Mouse (Mus musculus): ENCODE measurements at regions not wholly inside any gene's neighbourhood (a gene's known extent, or its start where the extent isn't known, plus 50 kb on each side); places are given as distances from the start of the nearest gene placed in this dataset.

DNA sequence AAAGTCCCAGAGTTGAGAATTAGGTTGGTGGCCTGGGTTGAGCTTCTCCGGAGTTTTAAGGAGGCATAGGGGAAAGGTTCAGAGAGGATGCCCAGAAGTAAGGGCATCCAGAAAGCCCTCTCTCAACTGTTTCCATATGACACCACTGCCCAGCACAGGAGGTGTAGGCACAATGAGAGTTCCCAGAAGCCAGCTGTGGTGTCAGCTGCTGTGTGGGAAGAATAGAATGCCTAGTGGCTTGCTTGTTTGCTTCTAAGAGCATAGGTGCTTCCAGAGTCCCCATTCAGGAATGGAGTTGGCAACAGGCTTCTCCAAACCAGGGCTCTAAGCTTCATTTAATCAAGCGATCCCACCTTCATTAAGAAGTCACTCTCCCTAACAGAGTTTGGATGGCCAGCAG, 357.9 kb downstream of the Adgrl2 start:
- H3K27ac ChIP-seq (ENCODE audit: insufficient read depth, low read length): no peak overlapping the region
- no peak for TF ChIP-seq POLR2A (IDR thresholded peaks at IDR 0.05; ENCODE audit: borderline replicate concordance, insufficient read depth, low read length)
- TF ChIP-seq CTCF (IDR thresholded peaks at IDR 0.05; ENCODE audit: borderline replicate concordance, insufficient read depth, low read depth, low read length): no peak
- 89% methylated on average over 2 of the region's 2 CpGs for WGBS
- H3K4me3 ChIP-seq (replicated peaks; ENCODE audit: insufficient read depth, low read depth, low read length): no peak overlapping the region
- no peak for DNase-seq
- H3K27me3 ChIP-seq (ENCODE audit: control insufficient read depth, insufficient read depth, low read length): no peaks in the 10 kb centered on the region
- H3K4me1 ChIP-seq (ENCODE audit: control insufficient read depth, insufficient read depth, low read length): no peaks in the 10 kb centered on the region

GRCm38 (mm10) chr3:148631415-148632192, 358.8 kb downstream of the Adgrl2 start:
- 48% methylated on average over 18 of the region's 18 CpGs for WGBS
- Histone ChIP-seq H3K4me1 (ENCODE audit: control insufficient read depth, insufficient read depth, low read length) (no peaks in the 10 kb centered on the region), H3K4me3 (replicated peaks; ENCODE audit: insufficient read depth, low read depth, low read length) (no peak overlapping the region), H3K27ac (ENCODE audit: insufficient read depth, low read length) (no peak overlapping the region), H3K27me3 (ENCODE audit: control insufficient read depth, insufficient read depth, low read length) (no peaks in the 10 kb centered on the region)
- no peak for DNase-seq
- TF ChIP-seq CTCF (IDR thresholded peaks at IDR 0.05; ENCODE audit: borderline replicate concordance, insufficient read depth, low read depth, low read length) (no peak), POLR2A (IDR thresholded peaks at IDR 0.05; ENCODE audit: borderline replicate concordance, insufficient read depth, low read length) (no peak)

DNA sequence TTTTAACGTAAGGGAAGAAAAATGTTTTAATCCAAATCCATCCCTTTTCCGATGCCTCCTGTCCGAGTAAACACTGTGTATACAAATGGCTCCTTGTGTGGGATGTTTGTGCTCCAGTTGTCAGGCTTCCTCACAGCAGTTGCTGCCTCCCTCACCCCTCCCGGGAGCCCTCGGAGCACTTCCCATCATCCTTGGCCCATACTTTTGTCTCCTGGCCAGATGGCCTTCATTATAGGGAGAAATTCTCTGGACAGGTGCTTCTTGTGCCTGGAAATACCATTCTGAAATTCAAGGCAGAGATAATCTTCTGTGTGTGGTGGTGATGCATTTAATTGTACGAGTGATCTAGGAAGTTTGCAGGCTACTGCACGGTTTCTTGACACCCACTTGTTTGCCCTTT, 359.5 kb downstream of the Adgrl2 start:
- no peak for DNase-seq
- Histone ChIP-seq H3K27me3 (ENCODE audit: control insufficient read depth, insufficient read depth, low read length) (no peaks in the 10 kb centered on the region), H3K27ac (ENCODE audit: insufficient read depth, low read length) (no peak overlapping the region), H3K4me3 (replicated peaks; ENCODE audit: insufficient read depth, low read depth, low read length) (no peak overlapping the region), H3K4me1 (ENCODE audit: control insufficient read depth, insufficient read depth, low read length) (no peaks in the 10 kb centered on the region)
- WGBS: 16% methylated on average over 7 of the region's 7 CpGs
- TF ChIP-seq CTCF (IDR thresholded peaks at IDR 0.05; ENCODE audit: borderline replicate concordance, insufficient read depth, low read depth, low read length): no peak
- TF ChIP-seq POLR2A (IDR thresholded peaks at IDR 0.05; ENCODE audit: borderline replicate concordance, insufficient read depth, low read length): no peak

GRCm38 (mm10) chr3:148614971-148615671, 375.2 kb downstream of the Adgrl2 start:
- no peak for DNase-seq
- WGBS: 79% methylated on average over 9 of the region's 9 CpGs
- Histone ChIP-seq H3K27me3 (ENCODE audit: control insufficient read depth, insufficient read depth, low read length) (no peaks in the 10 kb centered on the region), H3K27ac (ENCODE audit: insufficient read depth, low read length) (no peak overlapping the region), H3K4me1 (ENCODE audit: control insufficient read depth, insufficient read depth, low read length) (no peaks in the 10 kb centered on the region), H3K4me3 (replicated peaks; ENCODE audit: insufficient read depth, low read depth, low read length) (no peak overlapping the region)
- TF ChIP-seq POLR2A (IDR thresholded peaks at IDR 0.05; ENCODE audit: borderline replicate concordance, insufficient read depth, low read length): no peak
- TF ChIP-seq CTCF (IDR thresholded peaks at IDR 0.05; ENCODE audit: borderline replicate concordance, insufficient read depth, low read depth, low read length): no peak

DNA sequence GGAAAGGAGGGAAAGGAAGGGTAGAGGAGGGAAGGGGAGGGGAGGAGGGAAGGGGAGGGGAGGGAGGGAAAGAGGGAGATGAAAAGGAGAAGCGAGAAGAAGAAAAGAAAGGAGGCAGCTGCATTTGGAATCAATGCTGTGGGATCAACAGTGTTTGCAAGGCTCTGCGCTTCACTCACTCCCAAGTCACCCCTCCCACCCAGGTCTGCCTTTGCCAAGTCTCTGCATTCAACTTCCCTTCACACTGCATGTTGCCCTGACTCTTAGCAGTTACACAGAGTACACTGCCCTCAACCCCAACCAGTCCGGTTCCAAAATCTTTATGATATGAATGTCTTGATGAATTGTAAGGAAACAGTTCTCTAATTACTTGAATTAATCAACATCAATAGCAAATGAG, 376.9 kb downstream of the Adgrl2 start:
- no peaks in the 10 kb centered on the region for H3K4me1 ChIP-seq (ENCODE audit: control insufficient read depth, insufficient read depth, low read length)
- no peak for TF ChIP-seq CTCF (IDR thresholded peaks at IDR 0.05; ENCODE audit: borderline replicate concordance, insufficient read depth, low read depth, low read length)
- TF ChIP-seq POLR2A (IDR thresholded peaks at IDR 0.05; ENCODE audit: borderline replicate concordance, insufficient read depth, low read length): no peak
- no peak overlapping the region for H3K4me3 ChIP-seq (replicated peaks; ENCODE audit: insufficient read depth, low read depth, low read length)
- H3K27me3 ChIP-seq (ENCODE audit: control insufficient read depth, insufficient read depth, low read length): no peaks in the 10 kb centered on the region
- H3K27ac ChIP-seq (ENCODE audit: insufficient read depth, low read length): no peak overlapping the region
- 54% methylated on average over 3 of the region's 3 CpGs for WGBS
- DNase-seq: no peak

DNA sequence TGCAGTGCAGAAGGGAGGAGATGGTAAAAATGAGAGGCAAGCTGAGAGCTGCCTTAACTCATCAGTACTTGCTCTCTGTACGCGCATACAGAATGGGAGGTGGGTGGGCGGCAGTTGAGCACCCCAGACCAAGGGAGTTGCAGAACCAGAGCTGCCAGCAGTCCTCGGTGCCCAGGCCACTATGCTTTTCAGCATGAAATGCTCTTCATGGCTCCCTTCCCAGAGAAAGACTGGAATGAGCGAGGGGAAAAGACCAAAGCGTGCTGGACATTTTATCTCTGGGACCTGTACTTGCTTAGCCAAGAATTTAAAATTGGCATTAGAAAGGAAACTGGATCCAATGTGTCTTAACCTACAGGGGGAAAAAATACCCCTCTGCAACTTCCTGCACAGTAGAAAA, 387.1 kb downstream of the Adgrl2 start:
- DNase-seq: no peak
- Histone ChIP-seq H3K4me1 (ENCODE audit: control insufficient read depth, insufficient read depth, low read length) (no peaks in the 10 kb centered on the region), H3K27ac (ENCODE audit: insufficient read depth, low read length) (no peak overlapping the region), H3K27me3 (ENCODE audit: control insufficient read depth, insufficient read depth, low read length) (no peaks in the 10 kb centered on the region), H3K4me3 (replicated peaks; ENCODE audit: insufficient read depth, low read depth, low read length) (no peak overlapping the region)
- no peak for TF ChIP-seq CTCF (IDR thresholded peaks at IDR 0.05; ENCODE audit: borderline replicate concordance, insufficient read depth, low read depth, low read length)
- WGBS: 25% methylated on average over 6 of the region's 6 CpGs

GRCm38 (mm10) chr3:148602730-148603255, 387.6 kb downstream of the Adgrl2 start:
- no peak for DNase-seq
- H3K4me3 ChIP-seq (replicated peaks; ENCODE audit: insufficient read depth, low read depth, low read length): no peak overlapping the region
- WGBS: 21% methylated on average over 5 of the region's 5 CpGs
- no peaks in the 10 kb centered on the region for H3K27me3 ChIP-seq (ENCODE audit: control insufficient read depth, insufficient read depth, low read length)
- no peaks in the 10 kb centered on the region for H3K4me1 ChIP-seq (ENCODE audit: control insufficient read depth, insufficient read depth, low read length)
- TF ChIP-seq CTCF (IDR thresholded peaks at IDR 0.05; ENCODE audit: borderline replicate concordance, insufficient read depth, low read depth, low read length) (no peak), POLR2A (IDR thresholded peaks at IDR 0.05; ENCODE audit: borderline replicate concordance, insufficient read depth, low read length) (no peak)
- no peak overlapping the region for H3K27ac ChIP-seq (ENCODE audit: insufficient read depth, low read length)

- no peak for TF ChIP-seq POLR2A (IDR thresholded peaks at IDR 0.05; ENCODE audit: borderline replicate concordance, insufficient read depth, low read length)
- TF ChIP-seq CTCF (IDR thresholded peaks at IDR 0.05; ENCODE audit: borderline replicate concordance, insufficient read depth, low read depth, low read length): no peak
- no peaks in the 10 kb centered on the region for H3K27me3 ChIP-seq (ENCODE audit: control insufficient read depth, insufficient read depth, low read length)
- H3K4me3 ChIP-seq (replicated peaks; ENCODE audit: insufficient read depth, low read depth, low read length): no peak overlapping the region
- no peaks in the 10 kb centered on the region for H3K4me1 ChIP-seq (ENCODE audit: control insufficient read depth, insufficient read depth, low read length)
- no peak overlapping the region for H3K27ac ChIP-seq (ENCODE audit: insufficient read depth, low read length)
- 85% methylated on average over 4 of the region's 4 CpGs for WGBS
- DNase-seq: no peak
Observed at GRCm38 (mm10) chr3:148595561-148595960, 394.8 kb downstream of the Adgrl2 start.

All from cerebellum, adult 2 months (tissue).